Mouse (Mus musculus) midbrain, embryonic 16.5 days (tissue): ENCODE results near the gene Mef2b. TPM values are rescaled to one million over a fixed set of nuclear protein-coding genes. Genes with fewer than 3 reads are reported as not detected.

Source experiments
- ATAC-seq: fragments of 200-750 bp; cut with Nextera tagmentation; 2 replicates; pipeline ENCODE4 v1.8.0; 2017; ENCODE audit warnings: moderate TSS enrichment
- H3K27ac ChIP-seq: fragments of 300-500 bp; sonication (generic); 2 replicates; pipeline ENCODE4 v1.5.1; 2014; ENCODE audit warnings: mild to moderate bottlenecking, low read length, mixed read lengths
- H3K27me3 ChIP-seq: fragments of 300-500 bp; sonication (generic); 2 replicates; pipeline ENCODE4 v1.6.1; 2014; ENCODE audit warnings: low read depth, low read length, mixed read lengths; ENCODE audit not compliant: control insufficient read depth, insufficient read depth
- H3K36me3 ChIP-seq: fragments of 300-500 bp; sonication (generic); 2 replicates; pipeline ENCODE4 v1.6.1; 2014; ENCODE audit warnings: mild to moderate bottlenecking, low read length, moderate library complexity, mixed read lengths; ENCODE audit not compliant: control insufficient read depth, insufficient read depth
- H3K4me1 ChIP-seq: fragments of 300-500 bp; sonication (generic); 2 replicates; pipeline ENCODE4 v1.6.1; 2014; ENCODE audit warnings: mild to moderate bottlenecking, low read length, mixed read lengths; ENCODE audit not compliant: control insufficient read depth, insufficient read depth
- H3K4me2 ChIP-seq: fragments of 300-500 bp; sonication (generic); 2 replicates; pipeline ENCODE4 v1.6.1; 2014; ENCODE audit warnings: mild to moderate bottlenecking, low read length, mixed read lengths
- H3K4me3 ChIP-seq: fragments of 300-500 bp; sonication (generic); 2 replicates; pipeline ENCODE4 v1.5.1; 2014; ENCODE audit warnings: low read depth, mild to moderate bottlenecking, low read length, moderate library complexity, mixed read lengths
- H3K9ac ChIP-seq: fragments of 300-500 bp; sonication (generic); 2 replicates; pipeline ENCODE4 v1.6.1; 2014; ENCODE audit warnings: low read depth, low read length, mixed read lengths
- H3K9me3 ChIP-seq: fragments of 300-500 bp; sonication (generic); replicated peaks from 2 replicates; pipeline ENCODE4 v1.6.1; 2014; ENCODE audit warnings: mild to moderate bottlenecking, low read length, mixed read lengths; ENCODE audit not compliant: control insufficient read depth, poor library complexity, severe bottlenecking
- WGBS: fragments of 180-500 bp; shearing (Covaris S2); extraction: QIAGEN DNeasy Blood & Tissue Kit; methylation state at CpG from one replicate; pipeline ENCODE4 v1.1.7; 2014; 5-methylcytosine and 5-hydroxymethylcytosine counted together
- polyA plus RNA-seq: library from polyadenylated mRNA; unstranded; fragments of >200 nt; fragmentation: Nextera tagmentation; extraction: Ambion mirVana; gene quantifications from 2 replicates; pipeline ENCODE4 v1.2.1, GENCODE M21; 2015

The Mef2b gene
- polyA plus RNA-seq: 0.51 and 0.73 TPM in 2 replicates

- H3K27me3 ChIP-seq: no peaks in the 10 kb centered on the region
- peak within 1 kb of the TSS; percentile 93 for H3K4me2 ChIP-seq
- H3K4me3 ChIP-seq: peak within 1 kb of the TSS; percentile 67
- peak within 1 kb of the TSS; percentile 87 for H3K27ac ChIP-seq
- H3K9me3 ChIP-seq: no peaks in the 10 kb centered on the region
- WGBS: 0% methylated on average over 46 of the region's 46 CpGs
- ATAC-seq: peak; percentile 96
- H3K9ac ChIP-seq: peak within 1 kb of the TSS; percentile 74
- H3K36me3 ChIP-seq: peaks cover 14% of the 10 kb centered on the region
- peaks cover 21% of the 10 kb centered on the region for H3K4me1 ChIP-seq
Measured at GRCm38 (mm10) chr8:70139026-70139857, at the start of gene Mef2b, which contains the start of the genes Rfxank and Borcs8. Mef2b (plus strand) TSS chr8:70139711. Rfxank (minus strand) TSS chr8:70139154. Borcs8 (plus strand) TSS chr8:70139499.

- ATAC-seq: no peak
- WGBS: 61% methylated on average over 8 of the region's 8 CpGs
- no peak overlapping the region for H3K9ac ChIP-seq
- H3K4me2 ChIP-seq: no peak overlapping the region
- H3K36me3 ChIP-seq: peaks cover 34% of the 10 kb centered on the region
- H3K27ac ChIP-seq: no peak overlapping the region
- H3K4me3 ChIP-seq: no peak overlapping the region
- H3K4me1 ChIP-seq: peaks cover 23% of the 10 kb centered on the region
- no peaks in the 10 kb centered on the region for H3K9me3 ChIP-seq
- peaks cover 3% of the 10 kb centered on the region for H3K27me3 ChIP-seq
Measured at GRCm38 (mm10) chr8:70092786-70093185, 46.7 kb upstream of the Mef2b start.

GRCm38 (mm10) chr8:70099276-70099675 is 40.2 kb upstream of the Mef2b start:
- WGBS: 84% methylated on average over 8 of the region's 8 CpGs
- H3K27ac ChIP-seq: no peak overlapping the region
- no peak overlapping the region for H3K9ac ChIP-seq
- no peak overlapping the region for H3K4me3 ChIP-seq
- no peak overlapping the region for H3K4me2 ChIP-seq
- H3K9me3 ChIP-seq: no peaks in the 10 kb centered on the region
- no peaks in the 10 kb centered on the region for H3K4me1 ChIP-seq
- H3K27me3 ChIP-seq: no peaks in the 10 kb centered on the region
- peaks cover 75% of the 10 kb centered on the region for H3K36me3 ChIP-seq
- ATAC-seq: no peak

GRCm38 (mm10) chr8:70100241-70100640 is 39.3 kb upstream of the Mef2b start:
- 0 out of 2 replicates have a peak, but pooled peaks cover 4% of the 10 kb centered on the region for H3K4me1 ChIP-seq
- H3K36me3 ChIP-seq: peaks cover 71% of the 10 kb centered on the region
- 91% methylated on average over 8 of the region's 8 CpGs for WGBS
- H3K9me3 ChIP-seq: no peaks in the 10 kb centered on the region
- no peak overlapping the region for H3K4me3 ChIP-seq
- no peak overlapping the region for H3K4me2 ChIP-seq
- no peak overlapping the region for H3K9ac ChIP-seq
- ATAC-seq: no peak
- H3K27me3 ChIP-seq: no peaks in the 10 kb centered on the region
- no peak overlapping the region for H3K27ac ChIP-seq

- peaks cover 63% of the 10 kb centered on the region for H3K36me3 ChIP-seq
- H3K4me1 ChIP-seq: 0 out of 2 replicates have a peak, but pooled peaks cover 4% of the 10 kb centered on the region
- WGBS: 22% methylated on average over 6 of the region's 6 CpGs
- no peak for ATAC-seq
- H3K9me3 ChIP-seq: no peaks in the 10 kb centered on the region
- H3K27me3 ChIP-seq: no peaks in the 10 kb centered on the region
- H3K4me3 ChIP-seq: no peak overlapping the region
- no peak overlapping the region for H3K9ac ChIP-seq
- H3K4me2 ChIP-seq: no peak overlapping the region
- H3K27ac ChIP-seq: no peak overlapping the region
Measured at GRCm38 (mm10) chr8:70104506-70104905, 35.0 kb upstream of the Mef2b start.

GRCm38 (mm10) chr8:70104922-70105321 is 34.6 kb upstream of the Mef2b start:
- WGBS: 77% methylated on average over 7 of the region's 7 CpGs
- ATAC-seq: no peak
- no peaks in the 10 kb centered on the region for H3K9me3 ChIP-seq
- H3K27me3 ChIP-seq: no peaks in the 10 kb centered on the region
- 0 out of 2 replicates have a peak, but pooled peaks cover 4% of the 10 kb centered on the region for H3K4me1 ChIP-seq
- H3K4me3 ChIP-seq: no peak overlapping the region
- H3K9ac ChIP-seq: no peak overlapping the region
- H3K4me2 ChIP-seq: no peak overlapping the region
- H3K27ac ChIP-seq: no peak overlapping the region
- peaks cover 63% of the 10 kb centered on the region for H3K36me3 ChIP-seq

- Histone ChIP-seq H3K27ac (no peak overlapping the region), H3K9ac (no peak overlapping the region), H3K9me3 (no peaks in the 10 kb centered on the region), H3K4me3 (no peak overlapping the region), H3K4me2 (no peak overlapping the region), H3K27me3 (no peaks in the 10 kb centered on the region), H3K36me3 (peaks cover 61% of the 10 kb centered on the region), H3K4me1 (peaks cover 10% of the 10 kb centered on the region)
- ATAC-seq: no peak
- WGBS: 94% methylated on average over 2 of the region's 2 CpGs
Measured at GRCm38 (mm10) chr8:70110451-70110850, 29.1 kb upstream of the Mef2b start.

- ATAC-seq: no peak
- peaks cover 10% of the 10 kb centered on the region for H3K4me1 ChIP-seq
- peaks cover 67% of the 10 kb centered on the region for H3K36me3 ChIP-seq
- no peak overlapping the region for H3K9ac ChIP-seq
- no peak overlapping the region for H3K4me2 ChIP-seq
- H3K27ac ChIP-seq: no peak overlapping the region
- no peaks in the 10 kb centered on the region for H3K9me3 ChIP-seq
- WGBS: 60% methylated on average over 23 of the region's 23 CpGs
- H3K4me3 ChIP-seq: no peak overlapping the region
- H3K27me3 ChIP-seq: no peaks in the 10 kb centered on the region
Measured at GRCm38 (mm10) chr8:70111192-70111795, 28.2 kb upstream of the Mef2b start.
